In genomic region chr8:13412891-13413558, GRCm38 (mm10) we compare ENCODE assay signal across 8 mouse cellular contexts. TPM values are rescaled to one million over a fixed set of nuclear protein-coding genes. Genes with fewer than 3 reads are reported as not detected.
A peak's percentile ranks its signal among the peaks of the same experiment; 100 is the strongest.
DNase-seq lines count a peak whose midpoint lies in the region; ATAC-seq and TF ChIP-seq lines count a peak whose summit lies in the region.
"Had no signal": no experiment of that assay in that cellular context is flagged by ENCODE, and none has a peak within 500 bp of the region (broad histone marks: within the 10 kb centered on the region; RNA-seq: fewer than 3 reads in every experiment).

No protein-coding gene starts in this region.

- peak; percentile 60 for DNase-seq in A20 (ENCODE audit: low read depth, low spot score)
- peak; percentile 70 for DNase-seq in brain, embryonic 14.5 days (ENCODE audit: low read depth)
- peak; percentile 45 for DNase-seq in lung, adult 2 months
- peak; percentile 75 for DNase-seq in retina, postnatal 1 day

- no peak overlapping the region for H3K4me2 ChIP-seq in kidney, embryonic 16.5 days (replicated peaks; ENCODE audit: low read depth, low read length)

- no peak for TF ChIP-seq POLR2A in brain, embryonic 14.5 days (IDR thresholded peaks at IDR 0.05; ENCODE audit: borderline replicate concordance, extremely low read depth, insufficient read depth, insufficient read length, poor library complexity, severe bottlenecking)
- TF ChIP-seq POLR2A in lung, adult 2 months (IDR thresholded peaks at IDR 0.05; ENCODE audit: borderline replicate concordance, extremely low read depth, low read depth, low read length), result no peak

- no peaks in the 10 kb centered on the region for H3K36me3 ChIP-seq in kidney, embryonic 16.5 days (ENCODE audit: insufficient read depth, low read length)

- no peaks in the 10 kb centered on the region for H3K4me1 ChIP-seq in kidney, embryonic 16.5 days (ENCODE audit: insufficient read depth, low read length)
- no peaks in the 10 kb centered on the region for H3K4me1 ChIP-seq in lung, adult 2 months (ENCODE audit: control insufficient read depth, insufficient read depth, low read length)

- ATAC-seq in CD4-positive, CD25-positive, alpha-beta regulatory T cell, adult 4 months, result peak; percentile 47
- ATAC-seq in erythroblast, adult 5-6 weeks (replicated peaks; ENCODE audit: low FRiP score, poor library complexity, severe bottlenecking), result peak; percentile 73; the same call in 1 of the 2 replicates
- 0 out of 2 replicates have a peak, but pooled peaks have one; percentile 14 for ATAC-seq in kidney, embryonic 16.5 days (ENCODE audit: low FRiP score, low TSS enrichment)

- H3K27me3 ChIP-seq in kidney, embryonic 16.5 days (ENCODE audit: insufficient read depth, low read length), result no peaks in the 10 kb centered on the region

- H3K27ac ChIP-seq in kidney, embryonic 16.5 days (ENCODE audit: low read length), result no peak overlapping the region

- no peak overlapping the region for H3K4me3 ChIP-seq in kidney, embryonic 16.5 days (ENCODE audit: low read length)
- H3K4me3 ChIP-seq in lung, adult 2 months (replicated peaks; ENCODE audit: extremely low read depth, low read depth, low read length), result no peak overlapping the region

- peak; percentile 85 for TF ChIP-seq CTCF in brain, embryonic 14.5 days (IDR thresholded peaks at IDR 0.05; ENCODE audit: borderline replicate concordance, extremely low read depth, insufficient read depth, insufficient read length)
- TF ChIP-seq CTCF in lung, adult 2 months (IDR thresholded peaks at IDR 0.05; ENCODE audit: insufficient read depth, low read length), result peak; percentile 97

- no peaks in the 10 kb centered on the region for H3K9me3 ChIP-seq in kidney, embryonic 16.5 days (ENCODE audit: low read length)

- 62% methylated on average over 13 of the region's 13 CpGs for whole genome bisulfite sequencing in kidney, embryonic 16.5 days
- WGBS in lung, adult 2 months, result 56% methylated on average over 13 of the region's 13 CpGs

- H3K9ac ChIP-seq in kidney, embryonic 16.5 days (replicated peaks; ENCODE audit: low read length), result no peak overlapping the region

RNA-seq across cellular contexts. Expression of gene Grk1, which starts 8.1 kb away (rescaled TPM):
- not detected for polyA plus RNA-seq in CD4-positive, CD25-positive, alpha-beta regulatory T cell, adult 4 months (2017; shearing (Covaris generic))
- polyA plus RNA-seq in brain, embryonic 14.5 days (2012; rRNA removed), result 0.06 and 0.10 TPM in 2 replicates
- total RNA-seq in erythroblast, adult 5-6 weeks (2015; ENCODE audit: low replicate concordance), result not detected in 2 replicates
- total RNA-seq in erythroblast, adult 5-6 weeks (2017; ENCODE audit: low replicate concordance), result 0.28 and 0.34 TPM in 2 replicates
- polyA plus RNA-seq in kidney, embryonic 16.5 days (2015; fragmentation: Nextera tagmentation; extraction: Ambion mirVana), result not detected in 2 replicates
- not detected in 2 replicates for polyA plus RNA-seq in lung, adult 2 months (2012; rRNA removed)
- total RNA-seq: layer of hippocampus, adult 18-20 months had no signal

RNA-seq across cellular contexts. Expression of gene Atp4b, which starts 16.4 kb away (rescaled TPM):
- not detected for polyA plus RNA-seq in CD4-positive, CD25-positive, alpha-beta regulatory T cell, adult 4 months (2017; shearing (Covaris generic))
- polyA plus RNA-seq in brain, embryonic 14.5 days (2012; rRNA removed), result not detected in 2 replicates
- total RNA-seq in erythroblast, adult 5-6 weeks (2015; ENCODE audit: low replicate concordance), result not detected in 2 replicates
- not detected in 2 replicates for total RNA-seq in erythroblast, adult 5-6 weeks (2017; ENCODE audit: low replicate concordance)
- not detected in 2 replicates for polyA plus RNA-seq in kidney, embryonic 16.5 days (2015; fragmentation: Nextera tagmentation; extraction: Ambion mirVana)
- 0.49 TPM in 1 of 2 replicates, not detected in the other for polyA plus RNA-seq in lung, adult 2 months (2012; rRNA removed)
- total RNA-seq: layer of hippocampus, adult 18-20 months had no signal

RNA-seq across cellular contexts. Expression of gene Tmem255b, which starts 22.0 kb away (rescaled TPM):
- not detected for polyA plus RNA-seq in CD4-positive, CD25-positive, alpha-beta regulatory T cell, adult 4 months (2017; shearing (Covaris generic))
- 0.20 and 0.27 TPM in 2 replicates for polyA plus RNA-seq in brain, embryonic 14.5 days (2012; rRNA removed)
- total RNA-seq in erythroblast, adult 5-6 weeks (2015; ENCODE audit: low replicate concordance), result not detected in 2 replicates
- total RNA-seq in erythroblast, adult 5-6 weeks (2017; ENCODE audit: low replicate concordance), result not detected in 2 replicates
- polyA plus RNA-seq in kidney, embryonic 16.5 days (2015; fragmentation: Nextera tagmentation; extraction: Ambion mirVana), result 0.95 and 1.4 TPM in 2 replicates
- polyA plus RNA-seq in lung, adult 2 months (2012; rRNA removed), result 5.5 and 7.3 TPM in 2 replicates

Comparison
In these comparisons a context has a peak if more than half of its experiments do, and no peak if none do; other contexts are left out.
1. ATAC-seq: peak in every context shown above with its lines; median percentile 73 in erythroblast, adult 5-6 weeks; 47 in CD4-positive, CD25-positive, alpha-beta regulatory T cell, adult 4 months; 14 in kidney, embryonic 16.5 days.